Mouse (Mus musculus): ENCODE measurements at regions not wholly inside any gene's neighbourhood (a gene's known extent, or its start where the extent isn't known, plus 50 kb on each side); places are given as distances from the start of the nearest gene placed in this dataset.
A peak's percentile ranks its signal among the peaks of the same experiment; 100 is the strongest.

- DNase-seq, result no peak
These were observed 157.5 kb upstream of the Eif4g2 start for GRCm38 (mm10) chr7:111240234-111240826.

- DNase-seq, result no peak
These were observed 155.0 kb upstream of the Eif4g2 start for GRCm38 (mm10) chr7:111237819-111238218.

GRCm38 (mm10) chr7:111230630-111231029 lies 147.8 kb upstream of the Eif4g2 start:
- DNase-seq, result no peak

GRCm38 (mm10) chr7:111227082-111227481 lies 144.3 kb upstream of the Eif4g2 start:
- no peak for DNase-seq

GRCm38 (mm10) chr7:111226026-111226656 lies 143.3 kb upstream of the Eif4g2 start:
- DNase-seq, result no peak

GRCm38 (mm10) chr7:111215586-111215985 lies 132.8 kb upstream of the Eif4g2 start:
- no peak for DNase-seq

- DNase-seq, result no peak
These were observed 131.5 kb upstream of the Eif4g2 start for GRCm38 (mm10) chr7:111214226-111214906.

- no peak for DNase-seq
These were observed 129.4 kb upstream of the Eif4g2 start for GRCm38 (mm10) chr7:111212188-111212587.

GRCm38 (mm10) chr7:111211641-111212040 lies 128.8 kb upstream of the Eif4g2 start:
- DNase-seq, result no peak

GRCm38 (mm10) chr7:111210282-111210681 lies 127.5 kb upstream of the Eif4g2 start:
- no peak for DNase-seq

- no peak for DNase-seq
These were observed 123.0 kb upstream of the Eif4g2 start for GRCm38 (mm10) chr7:111205876-111206275.

- no peak for DNase-seq
These were observed 116.0 kb upstream of the Eif4g2 start for GRCm38 (mm10) chr7:111198608-111199355.

- no peak for DNase-seq
These were observed 108.8 kb upstream of the Eif4g2 start for GRCm38 (mm10) chr7:111191674-111192073.

GRCm38 (mm10) chr7:111191216-111191615 lies 108.4 kb upstream of the Eif4g2 start:
- no peak for DNase-seq

- DNase-seq, result no peak
These were observed 106.9 kb upstream of the Eif4g2 start for GRCm38 (mm10) chr7:111189731-111190130.

- no peak for DNase-seq
These were observed 103.1 kb upstream of the Eif4g2 start for GRCm38 (mm10) chr7:111185954-111186353.

- DNase-seq, result no peak
These were observed 100.7 kb upstream of the Eif4g2 start for GRCm38 (mm10) chr7:111183512-111183911.

- peak; percentile 37 to 47 for DNase-seq
These were observed 99.5 kb upstream of the Eif4g2 start for GRCm38 (mm10) chr7:111182319-111182718.

GRCm38 (mm10) chr7:111179401-111180271 lies 96.8 kb upstream of the Eif4g2 start:
- no peak for DNase-seq

- DNase-seq, result no peak
These were observed 91.7 kb upstream of the Eif4g2 start for GRCm38 (mm10) chr7:111174393-111175124.

GRCm38 (mm10) chr7:111172061-111172460 lies 89.2 kb upstream of the Eif4g2 start:
- DNase-seq, result no peak

Data from B cell, adult 2 months (primary cell).